9 mouse cellular contexts compared by ENCODE assay signal in the genomic region with DNA sequence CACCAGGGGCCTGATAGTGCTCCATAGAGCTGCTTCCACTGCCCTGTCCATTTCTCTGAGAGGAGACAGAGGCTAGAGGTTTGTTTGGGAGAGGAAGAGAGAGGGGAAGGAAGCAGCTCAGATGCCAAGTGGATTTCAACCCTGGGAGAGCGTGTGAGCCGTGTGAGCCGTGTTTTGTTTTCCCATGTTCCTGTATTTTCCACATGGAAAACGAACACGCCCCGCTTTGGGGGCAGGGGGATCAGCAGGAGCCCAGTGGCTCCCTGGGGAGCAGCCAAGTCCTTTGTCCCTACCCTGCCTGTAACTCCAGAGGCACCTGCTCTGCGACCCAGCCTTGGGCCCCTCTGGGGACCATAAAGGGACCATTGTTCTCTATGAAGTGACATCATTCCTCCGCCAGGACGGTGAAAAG. TPM values are rescaled to one million over a fixed set of nuclear protein-coding genes. Genes with fewer than 3 reads are reported as not detected.
DNase-seq lines count a peak whose midpoint lies in the region; ATAC-seq and TF ChIP-seq lines count a peak whose summit lies in the region.
"Had no signal": no experiment of that assay in that cellular context is flagged by ENCODE, and none has a peak within 500 bp of the region (broad histone marks: within the 10 kb centered on the region; RNA-seq: fewer than 3 reads in every experiment).

No protein-coding gene starts in this region.

- intact Hi-C loops in heart, postnatal 25 days (cut with DNase I), result no loop called here

- ATAC-seq in midbrain, embryonic 12.5 days (ENCODE audit: low FRiP score, low read depth), result peak; percentile 86
- no peak for ATAC-seq in monocyte, adult 5-6 weeks (replicated peaks; ENCODE audit: insufficient number of reproducible peaks, low FRiP score, low TSS enrichment, poor library complexity, severe bottlenecking)

- no peaks in the 10 kb centered on the region for H3K9me3 ChIP-seq in limb, embryonic 10.5 days (replicated peaks)
- no peaks in the 10 kb centered on the region for H3K9me3 ChIP-seq in midbrain, embryonic 12.5 days

- H3K4me1 ChIP-seq in limb, embryonic 10.5 days, result peaks cover 36% of the 10 kb centered on the region
- H3K4me1 ChIP-seq in midbrain, embryonic 12.5 days, result peaks cover 44% of the 10 kb centered on the region

- no peaks in the 10 kb centered on the region for H3K36me3 ChIP-seq in limb, embryonic 10.5 days
- no peaks in the 10 kb centered on the region for H3K36me3 ChIP-seq in midbrain, embryonic 12.5 days

- H3K27ac ChIP-seq in layer of hippocampus, adult 2 months, result peak overlapping the region; percentile 56; the same call in 1 of the 2 replicates
- H3K27ac ChIP-seq in limb, embryonic 10.5 days, result peak overlapping the region; percentile 81
- H3K27ac ChIP-seq in midbrain, embryonic 12.5 days (replicated peaks), result peak overlapping the region; percentile 88

- H3K27me3 ChIP-seq in limb, embryonic 10.5 days (ENCODE audit: low read depth, poor library complexity, severe bottlenecking), result peaks cover 29% of the 10 kb centered on the region
- H3K27me3 ChIP-seq in midbrain, embryonic 12.5 days, result peaks cover 24% of the 10 kb centered on the region
- H3K27me3 ChIP-seq: CH12.LX had no signal

- 0 out of 2 replicates have a peak overlapping the region, but pooled peaks have one; percentile 4 for H3K4me2 ChIP-seq in midbrain, embryonic 12.5 days (replicated peaks)

- DNase-seq in layer of hippocampus, adult 2 months (ENCODE audit: low spot score in 2 of 2), result no peak
- no peak for DNase-seq in layer of hippocampus, adult 18-20 months (ENCODE audit: low spot score in 2 of 2)
- DNase-seq in heart, postnatal 25 days (ENCODE audit: low spot score), result peak; percentile 80
- no peak for DNase-seq in limb, embryonic 10.5 days (ENCODE audit: low spot score)
- no peak for DNase-seq in thymus, postnatal 10 days (ENCODE audit: low spot score in 2 of 2)
- no peak for DNase-seq in thymus, postnatal 0 days (ENCODE audit: low spot score)

- 0 out of 2 replicates have a peak overlapping the region, but pooled peaks have one; percentile 11 for H3K9ac ChIP-seq in midbrain, embryonic 12.5 days (replicated peaks)

- H3K4me3 ChIP-seq in layer of hippocampus, adult 2 months, result no peak overlapping the region
- H3K4me3 ChIP-seq in limb, embryonic 10.5 days, result no peak overlapping the region
- H3K4me3 ChIP-seq in midbrain, embryonic 12.5 days, result no peak overlapping the region

- WGBS in limb, embryonic 10.5 days, result 62% methylated on average over 9 of the region's 9 CpGs
- 4% methylated on average over 9 of the region's 9 CpGs for WGBS in midbrain, embryonic 12.5 days

- TF ChIP-seq CTCF in layer of hippocampus, adult 2 months (conservative IDR thresholded peaks at IDR 0.05), result 0 out of 2 replicates have a peak, but pooled peaks have one; percentile 5

RNA-seq across cellular contexts. Expression of gene Crybb3, which starts 51.7 kb away (rescaled TPM):
- total RNA-seq in layer of hippocampus, adult 2 months (2021), result 1 to 10 TPM; 3.8 to 4.2 TPM
- 1 to 10 TPM; 1.6 to 2.1 TPM for total RNA-seq in layer of hippocampus, adult 18-20 months (2021)
- total RNA-seq in heart, postnatal 25 days (2021), result 1 to 10 TPM; 1.3 to 2.0 TPM
- polyA plus RNA-seq in limb, embryonic 10.5 days (2016; fragmentation: Nextera tagmentation; extraction: Ambion mirVana), result 0.33 and 0.59 TPM in 2 replicates
- polyA plus RNA-seq in midbrain, embryonic 12.5 days (2016; fragmentation: Nextera tagmentation; extraction: Ambion mirVana), result 0.24 TPM in 1 of 2 replicates, not detected in the other
- not detected in 3 replicates for total RNA-seq in monocyte, adult 5-6 weeks (2017)
- polyA plus RNA-seq in thymus, postnatal 0 days (2015; fragmentation: Nextera tagmentation; extraction: Ambion mirVana), result 1.0 and 1.2 TPM in 2 replicates
- total RNA-seq: CH12.LX had no signal
